Mouse (Mus musculus) kidney, embryonic 15.5 days (tissue): ENCODE measurements around the gene Fam69b. TPM values are rescaled to one million over a fixed set of nuclear protein-coding genes. Genes with fewer than 3 reads are reported as not detected.
A peak's percentile ranks its signal among the peaks of the same experiment; 100 is the strongest.

Experiments used
- ATAC-seq: fragments of 200-750 bp; cut with Nextera tagmentation; replicated peaks from 2 replicates; pipeline ENCODE4 v1.8.0; 2017; ENCODE audit warnings: moderate TSS enrichment; ENCODE audit not compliant: low FRiP score
- H3K27ac ChIP-seq: fragments of 300-500 bp; sonication (generic); 2 replicates; pipeline ENCODE4 v1.5.1; 2015; ENCODE audit warnings: mild to moderate bottlenecking, inconsistent platforms
- H3K27me3 ChIP-seq: fragments of 300-500 bp; sonication (generic); 2 replicates; pipeline ENCODE4 v1.6.1; 2015; ENCODE audit warnings: inconsistent platforms
- H3K36me3 ChIP-seq: fragments of 300-500 bp; sonication (generic); 2 replicates; pipeline ENCODE4 v1.6.1; 2015; ENCODE audit warnings: inconsistent platforms
- H3K4me1 ChIP-seq: fragments of 300-500 bp; sonication (generic); 2 replicates; pipeline ENCODE4 v1.6.1; 2015; ENCODE audit warnings: inconsistent platforms
- H3K4me2 ChIP-seq: fragments of 300-500 bp; sonication (generic); 2 replicates; pipeline ENCODE4 v1.6.1; 2015; ENCODE audit warnings: moderate library complexity, mild to moderate bottlenecking, inconsistent platforms
- H3K4me3 ChIP-seq: fragments of 300-500 bp; sonication (generic); replicated peaks from 2 replicates; pipeline ENCODE4 v1.5.1; 2015; ENCODE audit warnings: mild to moderate bottlenecking, inconsistent platforms
- H3K9ac ChIP-seq: fragments of 300-500 bp; sonication (generic); 2 replicates; pipeline ENCODE4 v1.6.1; 2015; ENCODE audit warnings: mild to moderate bottlenecking, inconsistent platforms
- H3K9me3 ChIP-seq: fragments of 300-500 bp; sonication (generic); replicated peaks from 2 replicates; pipeline ENCODE4 v1.6.1; 2016; ENCODE audit warnings: inconsistent platforms
- WGBS: fragments of 180-500 bp; shearing (Covaris S2); methylation state at CpG from one replicate; pipeline ENCODE4 v1.1.7; 2015; ENCODE audit warnings: mixed read lengths; 5-methylcytosine and 5-hydroxymethylcytosine counted together
- polyA plus RNA-seq: library from polyadenylated mRNA; unstranded; fragments of >200 nt; fragmentation: Nextera tagmentation; extraction: Ambion mirVana; gene quantifications from 2 replicates; pipeline ENCODE4 v1.2.1, GENCODE M21; 2015

Fam69b gene
- polyA plus RNA-seq, 1 experiment from 2014 or later: 32.9 TPM

- Histone ChIP-seq H3K4me2 (peak overlapping the region; percentile 84; the same call in 1 of the 2 replicates), H3K9me3 (no peaks in the 10 kb centered on the region), H3K9ac (no peak overlapping the region), H3K4me3 (peak overlapping the region; percentile 77), H3K4me1 (peaks cover 52% of the 10 kb centered on the region), H3K27me3 (no peaks in the 10 kb centered on the region), H3K36me3 (peaks cover 50% of the 10 kb centered on the region), H3K27ac (peak overlapping the region; percentile 49; the same call in 1 of the 2 replicates)
- ATAC-seq: no peak
- WGBS: 84% methylated on average over 7 of the region's 7 CpGs
Observed at GRCm38 (mm10) chr2:26590962-26591361, 37.3 kb upstream of the Fam69b start.

GRCm38 (mm10) chr2:26591416-26591815 lies 36.8 kb upstream of the Fam69b start:
- Histone ChIP-seq H3K4me3 (peak overlapping the region; percentile 10; the same call in 1 of the 2 replicates), H3K27me3 (no peaks in the 10 kb centered on the region), H3K9me3 (no peaks in the 10 kb centered on the region), H3K4me2 (0 out of 2 replicates have a peak overlapping the region, but pooled peaks have one; percentile 84), H3K9ac (no peak overlapping the region), H3K27ac (peak overlapping the region; percentile 49; the same call in 1 of the 2 replicates), H3K36me3 (peaks cover 53% of the 10 kb centered on the region), H3K4me1 (peaks cover 48% of the 10 kb centered on the region)
- WGBS: 83% methylated on average over 12 of the region's 12 CpGs
- ATAC-seq: no peak

DNA sequence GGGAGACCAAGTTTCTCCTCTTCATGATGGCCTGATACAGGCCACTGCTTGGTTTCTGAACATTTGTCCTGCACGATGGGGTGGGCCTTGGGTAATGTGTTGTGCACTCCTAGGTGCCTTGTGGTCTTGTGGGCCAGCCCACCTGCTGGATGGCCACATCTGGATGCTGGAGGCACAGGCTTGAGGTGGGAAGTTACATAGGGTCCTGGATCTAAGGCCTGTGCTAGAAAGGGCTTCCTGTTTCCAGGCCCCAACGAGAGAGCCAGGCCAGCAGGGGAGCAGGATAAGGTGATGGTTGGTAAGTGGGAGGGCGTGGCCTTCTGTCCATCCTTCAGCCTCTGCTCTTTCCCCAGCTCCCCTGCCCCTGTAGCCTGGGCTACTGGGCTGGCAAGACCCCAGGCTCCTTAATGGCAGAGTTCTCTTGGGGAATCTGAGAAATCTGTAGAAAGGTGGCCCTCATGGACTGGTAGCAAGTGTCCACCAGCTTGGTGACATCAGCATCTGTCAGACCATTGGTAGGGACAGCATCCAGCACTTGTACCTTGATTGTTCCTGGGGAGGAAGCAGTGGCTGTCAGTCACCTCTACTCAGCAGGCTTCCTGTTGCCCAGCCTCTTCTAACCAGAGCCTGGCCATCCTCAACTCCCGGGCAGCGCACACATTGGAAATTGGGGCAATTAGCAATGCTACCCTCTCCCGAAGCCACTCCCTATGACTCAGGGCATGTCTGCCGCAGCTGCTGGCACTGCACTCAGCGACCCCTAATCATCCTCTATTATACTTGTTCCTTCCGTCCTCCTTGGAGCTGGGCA lies 34.8 kb upstream of the Fam69b start:
- peak; percentile 3; the same call in 1 of the 2 replicates for ATAC-seq
- 54% methylated on average over 9 of the region's 9 CpGs for WGBS

DNA sequence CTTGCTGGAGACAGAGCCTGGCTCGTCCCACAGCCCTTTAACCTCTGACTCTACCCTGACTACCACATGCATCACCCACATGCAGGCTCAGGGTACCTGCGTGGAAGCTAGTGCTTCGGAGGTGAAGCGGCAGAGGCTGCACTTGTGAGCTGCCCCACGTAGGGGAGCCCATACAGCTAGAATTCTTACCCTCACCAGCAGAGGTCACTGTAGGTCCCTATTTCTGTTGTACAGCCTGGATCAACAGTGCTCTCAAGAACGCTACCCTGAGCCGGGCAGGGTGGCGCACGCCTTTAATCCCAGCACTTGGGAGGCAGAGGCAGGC lies 34.3 kb upstream of the Fam69b start:
- Histone ChIP-seq H3K4me3 (no peak overlapping the region), H3K27ac (peak overlapping the region; percentile 13; the same call in 1 of the 2 replicates), H3K4me2 (no peak overlapping the region), H3K9me3 (no peaks in the 10 kb centered on the region), H3K4me1 (peaks cover 31% of the 10 kb centered on the region), H3K9ac (no peak overlapping the region), H3K36me3 (peaks cover 53% of the 10 kb centered on the region), H3K27me3 (no peaks in the 10 kb centered on the region)
- 0 out of 2 replicates have a peak, but pooled peaks have one; percentile 1 for ATAC-seq
- 63% methylated on average over 9 of the region's 9 CpGs for WGBS

More for the DNA sequence above, 34.8 kb upstream of the Fam69b start:
- Histone ChIP-seq H3K36me3 (peaks cover 53% of the 10 kb centered on the region), H3K4me3 (no peak overlapping the region), H3K9ac (no peak overlapping the region), H3K27ac (peak overlapping the region; percentile 13; the same call in 1 of the 2 replicates), H3K4me2 (no peak overlapping the region), H3K4me1 (peaks cover 34% of the 10 kb centered on the region), H3K9me3 (no peaks in the 10 kb centered on the region), H3K27me3 (no peaks in the 10 kb centered on the region)

DNA sequence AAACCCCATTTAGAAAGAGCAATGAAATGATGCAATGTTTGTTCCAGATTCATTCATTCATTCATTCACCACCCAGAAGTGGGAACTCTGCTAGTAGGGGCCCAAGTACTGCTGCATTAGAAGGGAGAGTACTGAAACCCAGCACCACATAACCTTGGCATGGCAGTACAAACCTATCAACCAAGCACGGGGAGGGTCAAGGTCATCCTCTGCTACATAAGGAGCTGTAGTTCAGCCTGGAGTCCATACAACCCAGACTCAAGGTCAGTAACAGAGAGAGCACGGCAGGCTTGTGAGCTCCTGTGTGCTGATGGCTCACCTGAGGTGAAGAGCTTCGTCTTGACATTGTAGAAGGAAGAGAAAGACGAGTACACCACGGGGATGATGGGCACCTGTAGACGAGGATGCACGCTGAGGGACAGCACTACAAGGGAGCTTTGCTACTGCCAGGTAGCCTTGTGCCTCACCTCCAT lies 33.8 kb upstream of the Fam69b start:
- H3K9ac ChIP-seq: no peak overlapping the region
- ATAC-seq: 0 out of 2 replicates have a peak, but pooled peaks have one; percentile 5
- no peak overlapping the region for H3K4me3 ChIP-seq
- H3K27me3 ChIP-seq: no peaks in the 10 kb centered on the region
- H3K27ac ChIP-seq: peak overlapping the region; percentile 82
- H3K9me3 ChIP-seq: no peaks in the 10 kb centered on the region
- peaks cover 53% of the 10 kb centered on the region for H3K36me3 ChIP-seq
- no peak overlapping the region for H3K4me2 ChIP-seq
- WGBS: 92% methylated on average over 7 of the region's 7 CpGs
- peaks cover 29% of the 10 kb centered on the region for H3K4me1 ChIP-seq

DNA sequence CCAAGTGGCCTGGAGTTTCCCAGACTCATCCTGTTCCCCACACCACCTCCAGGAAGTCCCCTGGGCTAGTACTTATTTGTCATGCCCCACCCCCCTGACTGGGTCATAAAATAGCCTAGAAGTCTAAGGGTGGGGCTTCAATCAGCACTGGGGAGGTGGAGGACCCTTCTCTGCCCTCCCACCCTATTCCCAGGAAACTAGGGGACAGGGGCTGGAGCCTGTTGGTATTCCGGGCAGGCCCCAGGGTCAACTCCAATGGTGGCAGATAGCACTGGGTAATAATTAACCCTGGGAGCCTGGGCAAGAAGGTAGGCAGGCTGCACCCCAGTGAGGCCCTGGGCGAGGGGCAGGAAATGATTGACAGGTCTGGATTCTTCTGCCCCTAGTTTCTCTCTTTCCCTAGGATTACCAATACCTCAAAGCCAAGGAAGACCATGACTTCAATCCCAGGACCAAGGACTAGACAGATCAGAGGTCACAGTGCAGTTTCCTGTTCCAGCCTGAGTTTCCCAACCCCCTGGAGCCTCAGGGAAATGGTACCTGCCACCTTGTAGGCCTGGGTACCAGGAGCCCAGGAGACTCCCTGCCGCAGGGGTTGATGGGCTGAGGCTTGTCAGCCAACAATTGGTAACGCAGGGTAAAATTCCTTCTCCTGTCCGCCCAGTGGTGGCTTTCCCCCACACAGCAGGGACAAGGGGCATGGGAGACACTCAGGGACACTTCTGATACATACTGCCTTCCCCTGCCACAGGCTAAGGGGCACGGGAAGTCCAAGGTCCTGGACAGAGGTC lies 33.1 kb upstream of the Fam69b start:
- Histone ChIP-seq H3K9ac (no peak overlapping the region), H3K27me3 (no peaks in the 10 kb centered on the region), H3K4me3 (no peak overlapping the region), H3K36me3 (peaks cover 53% of the 10 kb centered on the region), H3K27ac (peak overlapping the region; percentile 82), H3K4me2 (no peak overlapping the region), H3K9me3 (no peaks in the 10 kb centered on the region), H3K4me1 (peaks cover 33% of the 10 kb centered on the region)
- WGBS: 64% methylated on average over 6 of the region's 6 CpGs
- peak; percentile 75 for ATAC-seq

DNA sequence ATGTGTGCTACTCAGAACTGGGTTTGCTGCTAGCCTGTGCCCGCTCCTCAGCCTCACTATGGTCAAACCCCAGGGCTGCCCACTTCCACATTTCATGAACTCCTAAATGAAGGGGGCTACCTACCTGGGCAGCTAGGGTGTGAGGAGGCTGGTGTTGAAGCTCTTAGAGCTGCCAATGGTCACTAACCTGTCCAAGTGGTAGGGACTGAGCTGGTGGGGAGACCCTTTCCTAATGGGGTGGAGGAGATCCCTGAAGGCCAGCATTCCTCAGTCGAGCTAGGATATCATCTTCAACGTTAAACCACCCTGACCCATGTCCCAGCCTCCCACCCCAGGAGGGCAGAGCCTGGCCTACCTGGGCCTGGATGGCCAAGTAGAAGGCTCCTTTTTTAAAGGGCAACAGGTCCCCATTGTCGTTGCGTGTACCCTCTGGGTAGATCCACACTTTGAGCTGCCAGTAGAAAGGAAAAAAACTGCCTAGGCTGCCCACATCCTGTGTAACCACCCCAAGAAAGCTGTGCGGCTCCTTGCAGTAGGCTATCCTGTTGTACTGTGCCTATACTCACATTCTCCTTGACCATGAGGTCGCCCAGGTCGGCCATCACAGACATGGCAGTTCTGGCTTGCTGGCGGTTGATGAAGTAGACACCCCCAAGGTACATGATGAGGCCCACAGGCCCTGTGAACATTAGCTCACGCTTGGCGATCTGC lies 32.4 kb upstream of the Fam69b start:
- ATAC-seq: no peak
- H3K4me2 ChIP-seq: no peak overlapping the region
- peaks cover 51% of the 10 kb centered on the region for H3K36me3 ChIP-seq
- H3K27me3 ChIP-seq: no peaks in the 10 kb centered on the region
- 81% methylated on average over 11 of the region's 11 CpGs for WGBS
- no peak overlapping the region for H3K9ac ChIP-seq
- no peaks in the 10 kb centered on the region for H3K9me3 ChIP-seq
- peak overlapping the region; percentile 82 for H3K27ac ChIP-seq
- H3K4me3 ChIP-seq: no peak overlapping the region
- H3K4me1 ChIP-seq: peaks cover 38% of the 10 kb centered on the region

- 89% methylated on average over 3 of the region's 3 CpGs for WGBS
- peaks cover 42% of the 10 kb centered on the region for H3K36me3 ChIP-seq
- H3K9ac ChIP-seq: no peak overlapping the region
- no peak overlapping the region for H3K4me3 ChIP-seq
- H3K27ac ChIP-seq: no peak overlapping the region
- H3K9me3 ChIP-seq: no peaks in the 10 kb centered on the region
- H3K4me1 ChIP-seq: peaks cover 39% of the 10 kb centered on the region
- H3K4me2 ChIP-seq: no peak overlapping the region
- H3K27me3 ChIP-seq: no peaks in the 10 kb centered on the region
- ATAC-seq: no peak
Observed at GRCm38 (mm10) chr2:26596898-26597297, 31.4 kb upstream of the Fam69b start.

DNA sequence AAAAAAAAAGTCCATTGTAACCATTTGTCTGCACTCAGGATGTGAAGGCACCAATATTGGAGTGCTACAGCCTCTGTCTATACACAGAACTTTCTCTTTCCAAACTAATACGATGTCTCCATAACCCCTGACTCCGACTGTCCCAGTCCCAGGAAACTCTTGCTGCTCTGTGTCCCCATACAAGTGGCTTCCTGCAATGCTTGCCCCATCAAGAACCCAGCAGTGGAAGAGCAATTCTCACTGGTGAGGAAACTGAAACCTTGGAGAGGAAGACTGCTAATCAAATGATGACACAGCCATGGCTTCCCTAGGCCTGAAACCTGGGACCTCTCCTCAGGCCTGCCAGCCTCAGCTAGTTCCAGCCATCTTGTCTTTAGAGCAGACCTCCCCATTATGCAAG lies 30.4 kb upstream of the Fam69b start:
- Histone ChIP-seq H3K27ac (0 out of 2 replicates have a peak overlapping the region, but pooled peaks have one; percentile 2), H3K4me1 (peaks cover 48% of the 10 kb centered on the region), H3K4me3 (no peak overlapping the region), H3K36me3 (peaks cover 33% of the 10 kb centered on the region), H3K9ac (no peak overlapping the region), H3K27me3 (no peaks in the 10 kb centered on the region), H3K9me3 (no peaks in the 10 kb centered on the region), H3K4me2 (no peak overlapping the region)
- ATAC-seq: no peak
- 88% methylated on average over 2 of the region's 2 CpGs for WGBS

DNA sequence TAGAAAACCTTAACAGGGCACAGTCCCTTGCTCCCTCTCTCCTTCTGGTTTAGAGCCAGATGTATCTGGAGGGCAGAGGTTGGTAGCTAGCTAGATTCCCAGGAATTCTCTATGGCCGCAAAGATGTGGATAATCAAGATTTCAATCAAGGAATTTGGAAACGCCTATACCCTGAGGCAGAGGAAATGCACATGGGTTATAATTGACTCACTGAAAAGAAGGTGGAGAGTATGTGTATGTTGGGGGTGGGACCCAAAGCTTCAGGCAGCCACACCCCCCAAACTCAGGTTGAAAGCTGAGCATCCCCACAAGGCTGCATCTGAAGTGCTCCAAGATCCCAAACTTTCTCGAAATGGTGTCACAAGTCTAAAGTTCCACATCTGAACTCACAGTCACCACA lies 29.8 kb upstream of the Fam69b start:
- H3K27me3 ChIP-seq: no peaks in the 10 kb centered on the region
- H3K27ac ChIP-seq: 0 out of 2 replicates have a peak overlapping the region, but pooled peaks have one; percentile 2
- H3K4me3 ChIP-seq: no peak overlapping the region
- ATAC-seq: no peak
- peaks cover 55% of the 10 kb centered on the region for H3K4me1 ChIP-seq
- no peak overlapping the region for H3K9ac ChIP-seq
- H3K9me3 ChIP-seq: no peaks in the 10 kb centered on the region
- no peak overlapping the region for H3K4me2 ChIP-seq
- H3K36me3 ChIP-seq: peaks cover 27% of the 10 kb centered on the region
- WGBS: 81% methylated on average over 3 of the region's 3 CpGs

- no peak overlapping the region for H3K4me2 ChIP-seq
- no peak for ATAC-seq
- WGBS: 86% methylated on average over 4 of the region's 4 CpGs
- H3K9ac ChIP-seq: no peak overlapping the region
- no peak overlapping the region for H3K4me3 ChIP-seq
- H3K27me3 ChIP-seq: no peaks in the 10 kb centered on the region
- no peak overlapping the region for H3K27ac ChIP-seq
- no peaks in the 10 kb centered on the region for H3K9me3 ChIP-seq
- H3K4me1 ChIP-seq: peaks cover 57% of the 10 kb centered on the region
- peaks cover 12% of the 10 kb centered on the region for H3K36me3 ChIP-seq
Observed at GRCm38 (mm10) chr2:26599965-26600364, 28.3 kb upstream of the Fam69b start.
